Mouse (Mus musculus): ENCODE data around the gene Ssr3.

- TF ChIP-seq EP300 (optimal IDR thresholded peaks at IDR 0.05) (no peak), CTCF (IDR thresholded peaks at IDR 0.05; ENCODE audit: low read depth) (no peak)
Observed at GRCm38 (mm10) chr3:65419706-65420105, 27.3 kb upstream of the Ssr3 start.

Data from stomach, postnatal 0 days (tissue).